Mouse (Mus musculus) ES-Bruce4 (cell line): Measurements from ENCODE around the gene Clstn2.

Experiments used
- CTCF ChIP-seq: IDR thresholded peaks from one replicate; pipeline ENCODE4 v1.8.1; 2011; ENCODE audit warnings: low read depth, low read length
- EP300 ChIP-seq: IDR thresholded peaks from 2 replicates; pipeline ENCODE4 v1.6.1; 2011; ENCODE audit warnings: low read depth, low read length; ENCODE audit not compliant: insufficient read depth
- POLR2A ChIP-seq: IDR thresholded peaks from one replicate; pipeline ENCODE4 v1.8.1; 2011; ENCODE audit warnings: low read length; ENCODE audit not compliant: insufficient read depth

GRCm38 (mm10) chr9:97642396-97642795 lies 390.6 kb downstream of the Clstn2 start:
- TF ChIP-seq CTCF (no peak), EP300 (no peak), POLR2A (no peak)
